Mouse (Mus musculus) kidney, postnatal 0 days (tissue): ENCODE data around the gene Kcnk13. TPM values are rescaled to one million over a fixed set of nuclear protein-coding genes. Genes with fewer than 3 reads are reported as not detected.

Experiments
- ATAC-seq: fragments of 200-750 bp; cut with Nextera tagmentation; replicated peaks from 2 replicates; pipeline ENCODE4 v1.8.0; 2017; ENCODE audit warnings: low read depth, moderate number of reproducible peaks, moderate TSS enrichment, moderate library complexity; ENCODE audit not compliant: low FRiP score
- DNase-seq: peaks from one replicate; pipeline ENCODE4 v3.0.0-alpha.2; 2016; ENCODE audit warnings: low spot score
- H3K27ac ChIP-seq: fragments of 300-500 bp; sonication (generic); 2 replicates; pipeline ENCODE4 v1.5.1; 2014; ENCODE audit warnings: mild to moderate bottlenecking
- H3K27me3 ChIP-seq: fragments of 300-500 bp; sonication (generic); 2 replicates; pipeline ENCODE4 v1.6.1; 2014; ENCODE audit warnings: low read length, mixed read lengths; ENCODE audit not compliant: insufficient read depth
- H3K36me3 ChIP-seq: fragments of 300-500 bp; sonication (generic); 2 replicates; pipeline ENCODE4 v1.6.1; 2014; ENCODE audit warnings: low read length, mixed read lengths; ENCODE audit not compliant: insufficient read depth
- H3K4me1 ChIP-seq: fragments of 300-500 bp; sonication (generic); replicated peaks from 2 replicates; pipeline ENCODE4 v1.6.1; 2014; ENCODE audit warnings: antibody characterized with exemption, low read length, mixed read lengths; ENCODE audit not compliant: insufficient read depth
- H3K4me2 ChIP-seq: fragments of 300-500 bp; sonication (generic); 2 replicates; pipeline ENCODE4 v1.6.1; 2014; ENCODE audit warnings: mild to moderate bottlenecking, low read length, moderate library complexity, mixed read lengths
- H3K4me3 ChIP-seq: fragments of 300-500 bp; sonication (generic); replicated peaks from 2 replicates; pipeline ENCODE4 v1.5.1; 2014; ENCODE audit warnings: low read depth, low read length
- H3K9ac ChIP-seq: fragments of 300-500 bp; sonication (generic); 2 replicates; pipeline ENCODE4 v1.6.1; 2014; ENCODE audit warnings: low read depth, low read length
- H3K9me3 ChIP-seq: fragments of 300-500 bp; sonication (generic); replicated peaks from 2 replicates; pipeline ENCODE4 v1.6.1; 2016; ENCODE audit warnings: low read length, inconsistent platforms, mixed read lengths
- CTCF ChIP-seq: IDR thresholded peaks from 2 replicates; pipeline ENCODE4 v1.5.1; 2016; ENCODE audit warnings: antibody characterized with exemption, low read depth, mild to moderate bottlenecking, moderate library complexity
- WGBS: fragments of 180-500 bp; shearing (Covaris S2); extraction: QIAGEN DNeasy Blood & Tissue Kit; methylation state at CpG from one replicate; pipeline ENCODE4 v1.1.7; 2014; 5-methylcytosine and 5-hydroxymethylcytosine counted together
- polyA plus RNA-seq: library from polyadenylated mRNA; unstranded; fragments of >200 nt; fragmentation: Nextera tagmentation; extraction: Ambion mirVana; gene quantifications from 2 replicates; pipeline ENCODE4 v1.2.1, GENCODE M21; 2015

Gene Kcnk13
- polyA plus RNA-seq, 1 experiment from 2014 or later: 0.16 TPM

DNA sequence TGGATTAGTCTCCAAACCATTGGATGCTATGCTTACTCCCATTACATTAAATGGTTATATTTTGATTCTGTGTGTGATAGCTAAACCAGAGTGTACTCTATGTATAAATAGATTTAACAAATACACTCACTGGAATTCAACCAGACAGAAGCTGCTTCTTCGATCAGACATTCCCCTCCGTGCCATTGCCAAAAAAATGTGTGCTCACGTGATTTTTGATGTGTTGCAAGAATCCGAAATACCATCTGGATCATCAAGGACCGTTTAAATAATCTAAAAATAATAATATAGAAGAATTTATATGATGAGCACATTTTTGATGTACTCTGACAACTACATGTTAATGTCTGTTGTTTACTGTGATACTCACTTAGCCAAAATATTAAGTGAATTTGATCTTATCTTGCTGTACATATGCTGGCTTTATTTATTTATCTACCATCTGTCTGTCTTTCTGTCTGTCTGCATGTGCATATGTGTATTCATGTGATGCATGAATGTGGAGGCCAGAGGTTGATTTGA lies 74.5 kb downstream of the Kcnk13 start:
- Histone ChIP-seq H3K4me1 (no peaks in the 10 kb centered on the region), H3K27me3 (no peaks in the 10 kb centered on the region), H3K4me3 (no peak overlapping the region), H3K4me2 (no peak overlapping the region), H3K9ac (no peak overlapping the region), H3K9me3 (no peaks in the 10 kb centered on the region), H3K27ac (no peak overlapping the region), H3K36me3 (no peaks in the 10 kb centered on the region)
- DNase-seq: no peak
- no peak for TF ChIP-seq CTCF
- 89% methylated on average over 5 of the region's 5 CpGs for WGBS
- ATAC-seq: no peak

DNA sequence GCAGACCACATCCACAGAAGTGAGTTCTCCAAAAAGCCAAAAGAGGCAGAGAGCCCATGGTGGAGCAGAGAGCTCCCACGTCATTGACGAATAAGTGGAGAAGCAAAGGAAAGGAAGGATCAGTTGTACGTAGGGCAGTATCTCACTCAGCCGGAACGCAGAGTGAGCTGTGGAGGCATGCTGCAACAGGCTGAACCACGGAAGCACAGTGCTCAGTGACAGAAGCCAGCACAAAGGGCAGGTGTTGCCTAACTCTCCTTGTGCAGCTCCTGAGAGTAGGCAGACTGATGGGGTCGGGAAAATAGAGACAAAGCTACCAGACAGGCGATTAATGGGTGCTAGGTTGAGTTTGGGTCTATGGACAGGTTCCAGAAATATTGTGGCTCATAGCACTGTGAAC lies 77.8 kb downstream of the Kcnk13 start:
- Histone ChIP-seq H3K27ac (no peak overlapping the region), H3K4me3 (no peak overlapping the region), H3K9me3 (no peaks in the 10 kb centered on the region), H3K27me3 (no peaks in the 10 kb centered on the region), H3K36me3 (no peaks in the 10 kb centered on the region), H3K4me2 (no peak overlapping the region), H3K4me1 (no peaks in the 10 kb centered on the region), H3K9ac (no peak overlapping the region)
- no peak for DNase-seq
- ATAC-seq: no peak
- no peak for TF ChIP-seq CTCF
- 56% methylated on average over 8 of the region's 8 CpGs for WGBS

DNA sequence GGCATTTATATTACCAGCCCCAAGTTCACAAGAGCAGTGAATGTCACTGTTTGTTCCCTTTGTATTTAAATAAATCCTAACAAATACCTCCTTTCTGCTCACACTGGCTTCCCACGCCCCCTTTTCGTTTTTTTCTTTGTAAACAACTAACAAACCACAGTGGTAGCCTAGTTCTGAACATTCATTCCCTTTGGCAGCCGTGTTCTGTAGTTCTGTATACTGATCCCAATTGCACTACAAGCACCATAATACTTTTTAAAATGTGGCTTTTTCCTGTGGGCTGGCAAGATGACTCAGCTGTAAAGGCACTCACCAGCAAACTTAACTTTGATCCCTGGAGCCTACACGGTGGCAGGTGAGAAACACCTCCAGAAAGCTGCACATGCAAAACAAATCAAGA lies 80.4 kb downstream of the Kcnk13 start:
- no peak for ATAC-seq
- 60% methylated on average over 4 of the region's 4 CpGs for WGBS

DNA sequence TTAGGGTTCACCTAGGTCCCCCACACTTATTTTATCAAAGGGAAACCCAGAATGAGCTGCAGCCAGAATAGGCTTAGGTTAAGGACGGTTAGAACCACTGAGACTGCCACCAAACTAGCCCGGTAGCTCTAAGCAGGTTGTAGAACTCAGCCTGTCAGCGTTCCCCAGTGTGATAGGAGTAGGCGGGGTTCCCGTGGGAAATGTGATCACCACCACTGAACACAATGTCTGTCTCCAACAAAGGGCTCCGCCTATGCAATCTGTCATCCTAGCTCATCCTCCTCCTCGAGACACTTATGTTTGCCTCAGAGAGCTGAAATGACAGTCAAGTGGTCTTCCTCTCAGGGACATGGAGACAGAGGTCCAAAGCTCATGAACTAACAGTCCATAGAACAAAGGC lies 86.3 kb downstream of the Kcnk13 start:
- WGBS: 47% methylated on average over 7 of the region's 7 CpGs
- no peaks in the 10 kb centered on the region for H3K9me3 ChIP-seq
- H3K4me3 ChIP-seq: no peak overlapping the region
- H3K27ac ChIP-seq: no peak overlapping the region
- no peak for ATAC-seq
- no peak overlapping the region for H3K4me2 ChIP-seq
- no peaks in the 10 kb centered on the region for H3K36me3 ChIP-seq
- peak; percentile 7 for DNase-seq
- no peaks in the 10 kb centered on the region for H3K27me3 ChIP-seq
- H3K9ac ChIP-seq: no peak overlapping the region
- H3K4me1 ChIP-seq: no peaks in the 10 kb centered on the region
- TF ChIP-seq CTCF: no peak

More for the DNA sequence above, 80.4 kb downstream of the Kcnk13 start:
- Histone ChIP-seq H3K4me1 (no peaks in the 10 kb centered on the region), H3K27ac (no peak overlapping the region), H3K4me2 (no peak overlapping the region), H3K9me3 (no peaks in the 10 kb centered on the region), H3K27me3 (no peaks in the 10 kb centered on the region), H3K9ac (no peak overlapping the region), H3K4me3 (no peak overlapping the region), H3K36me3 (no peaks in the 10 kb centered on the region)
- no peak for TF ChIP-seq CTCF
- no peak for DNase-seq

DNA sequence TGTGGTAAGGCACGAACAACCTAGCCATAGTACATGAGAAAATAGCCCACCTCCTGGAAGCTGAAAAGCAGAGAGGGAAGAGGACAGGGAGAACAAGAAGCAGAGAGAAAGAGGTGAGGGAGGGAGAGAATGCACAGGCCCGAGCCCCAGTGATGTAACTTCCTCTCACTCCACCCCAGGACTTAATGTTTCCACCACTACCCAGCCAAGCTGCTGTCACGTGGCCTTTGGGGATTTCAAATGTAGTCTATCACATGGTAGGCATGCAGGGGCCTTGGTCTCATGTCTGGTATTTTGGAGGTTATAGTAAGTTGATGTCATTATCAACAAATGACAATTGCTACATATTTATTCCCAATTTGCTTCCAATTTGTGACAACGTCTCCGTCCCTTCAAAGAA lies 89.3 kb downstream of the Kcnk13 start:
- TF ChIP-seq CTCF: no peak
- Histone ChIP-seq H3K4me3 (no peak overlapping the region), H3K9ac (no peak overlapping the region), H3K9me3 (no peaks in the 10 kb centered on the region), H3K27me3 (no peaks in the 10 kb centered on the region), H3K36me3 (no peaks in the 10 kb centered on the region), H3K4me2 (no peak overlapping the region), H3K4me1 (no peaks in the 10 kb centered on the region), H3K27ac (no peak overlapping the region)
- ATAC-seq (no peak), DNase-seq (no peak)
- 78% methylated on average over 5 of the region's 5 CpGs for WGBS

DNA sequence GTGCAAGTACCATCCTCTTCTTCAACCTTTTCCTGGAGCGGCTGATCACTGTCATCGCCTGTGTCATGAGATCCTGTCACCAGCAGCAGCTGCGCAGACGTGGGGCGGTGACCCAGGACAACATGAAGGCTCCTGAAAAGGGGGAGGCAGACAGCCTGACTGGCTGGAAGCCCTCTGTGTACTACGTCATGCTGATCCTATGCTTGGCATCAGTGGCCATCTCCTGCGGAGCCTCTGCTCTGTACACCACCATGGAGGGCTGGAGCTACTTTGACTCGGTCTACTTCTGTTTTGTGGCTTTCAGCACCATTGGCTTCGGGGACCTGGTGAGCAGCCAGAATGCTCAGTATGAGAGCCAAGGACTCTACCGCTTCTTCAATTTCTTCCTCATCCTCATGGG lies 96.8 kb downstream of the Kcnk13 start:
- 86% methylated on average over 10 of the region's 10 CpGs for whole genome bisulfite sequencing
- H3K27me3 ChIP-seq: no peaks in the 10 kb centered on the region
- H3K9ac ChIP-seq: no peak overlapping the region
- ATAC-seq (no peak), DNase-seq (no peak)
- H3K4me1 ChIP-seq: no peaks in the 10 kb centered on the region
- H3K9me3 ChIP-seq: no peaks in the 10 kb centered on the region
- no peak for TF ChIP-seq CTCF
- H3K4me3 ChIP-seq: no peak overlapping the region
- no peak overlapping the region for H3K27ac ChIP-seq
- no peak overlapping the region for H3K4me2 ChIP-seq
- H3K36me3 ChIP-seq: no peaks in the 10 kb centered on the region

GRCm38 (mm10) chr12:100061826-100062225 lies 97.5 kb downstream of the Kcnk13 start:
- H3K9me3 ChIP-seq: no peaks in the 10 kb centered on the region
- no peaks in the 10 kb centered on the region for H3K36me3 ChIP-seq
- no peak overlapping the region for H3K27ac ChIP-seq
- H3K4me1 ChIP-seq: no peaks in the 10 kb centered on the region
- no peak overlapping the region for H3K4me2 ChIP-seq
- ATAC-seq (no peak), DNase-seq (no peak)
- H3K27me3 ChIP-seq: no peaks in the 10 kb centered on the region
- H3K9ac ChIP-seq: no peak overlapping the region
- no peak overlapping the region for H3K4me3 ChIP-seq
- TF ChIP-seq CTCF: no peak
